Mouse (Mus musculus) hindbrain, embryonic 16.5 days (tissue): Measurements from ENCODE around the gene Flad1. TPM values are rescaled to one million over a fixed set of nuclear protein-coding genes. Genes with fewer than 3 reads are reported as not detected.
A peak's percentile ranks its signal among the peaks of the same experiment; 100 is the strongest.

Experiments
- ATAC-seq: fragments of 200-750 bp; cut with Nextera tagmentation; 2 replicates; pipeline ENCODE4 v1.8.0; 2017; ENCODE audit warnings: moderate TSS enrichment, moderate library complexity
- H3K27ac ChIP-seq: fragments of 300-500 bp; sonication (generic); 2 replicates; pipeline ENCODE4 v1.5.1; 2014; ENCODE audit warnings: low read depth, mild to moderate bottlenecking, control low read depth, low read length, moderate library complexity
- H3K27me3 ChIP-seq: fragments of 300-500 bp; sonication (generic); replicated peaks from 2 replicates; pipeline ENCODE4 v1.6.1; 2014; ENCODE audit warnings: low read length; ENCODE audit not compliant: control insufficient read depth, insufficient read depth
- H3K36me3 ChIP-seq: fragments of 300-500 bp; sonication (generic); 2 replicates; pipeline ENCODE4 v1.6.1; 2014; ENCODE audit warnings: mild to moderate bottlenecking, low read length, moderate library complexity, mixed read lengths; ENCODE audit not compliant: control insufficient read depth, insufficient read depth
- H3K4me1 ChIP-seq: fragments of 300-500 bp; sonication (generic); 2 replicates; pipeline ENCODE4 v1.6.1; 2014; ENCODE audit warnings: low read depth, low read length; ENCODE audit not compliant: control insufficient read depth, insufficient read depth
- H3K4me2 ChIP-seq: fragments of 300-500 bp; sonication (generic); 2 replicates; pipeline ENCODE4 v1.6.1; 2014; ENCODE audit warnings: mild to moderate bottlenecking, low read length, control low read depth, moderate library complexity
- H3K4me3 ChIP-seq: fragments of 300-500 bp; sonication (generic); 2 replicates; pipeline ENCODE4 v1.5.1; 2014; ENCODE audit warnings: mild to moderate bottlenecking, low read length, control low read depth, moderate library complexity
- H3K9ac ChIP-seq: fragments of 300-500 bp; sonication (generic); 2 replicates; pipeline ENCODE4 v1.6.1; 2014; ENCODE audit warnings: low read depth, mild to moderate bottlenecking, control low read depth, low read length, moderate library complexity
- H3K9me3 ChIP-seq: fragments of 300-500 bp; sonication (generic); 2 replicates; pipeline ENCODE4 v1.6.1; 2014; ENCODE audit warnings: mild to moderate bottlenecking, low read length, moderate library complexity; ENCODE audit not compliant: control insufficient read depth
- WGBS: fragments of 180-500 bp; shearing (Covaris S2); extraction: QIAGEN DNeasy Blood & Tissue Kit; methylation state at CpG from one replicate; pipeline ENCODE4 v1.1.7; 2014; 5-methylcytosine and 5-hydroxymethylcytosine counted together
- polyA plus RNA-seq: library from polyadenylated mRNA; unstranded; fragments of >200 nt; fragmentation: Nextera tagmentation; extraction: Ambion mirVana; gene quantifications from 2 replicates; pipeline ENCODE4 v1.2.1, GENCODE M21; 2015

Flad1 gene
- polyA plus RNA-seq, 1 experiment from 2014 or later, result 34.7 TPM

DNA sequence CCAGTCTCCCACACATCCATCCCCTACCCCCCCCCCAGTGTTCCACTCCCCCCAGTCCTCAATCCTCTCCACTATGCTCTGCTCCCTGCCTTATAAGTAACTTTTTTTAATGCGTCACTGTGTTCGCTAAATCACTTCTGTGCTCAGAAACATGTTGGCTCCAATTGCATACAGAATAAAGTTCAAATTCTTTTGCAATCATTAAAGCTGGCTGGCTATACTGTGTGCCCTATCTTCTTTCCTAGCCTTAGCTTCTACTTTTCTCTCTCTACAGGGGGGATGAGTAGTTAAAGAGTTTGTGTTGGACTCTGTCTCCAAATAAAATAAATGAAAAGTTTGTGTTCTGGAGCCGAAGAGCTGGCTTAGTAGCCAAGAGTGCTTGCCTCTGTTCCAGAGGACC is 2.0 kb downstream of the Flad1 start:
- 96% methylated on average over 3 of the region's 3 CpGs for WGBS
- Histone ChIP-seq H3K4me3 (no peak overlapping the region), H3K4me2 (no peak overlapping the region), H3K27me3 (no peaks in the 10 kb centered on the region), H3K36me3 (peaks cover 8% of the 10 kb centered on the region), H3K4me1 (peaks cover 7% of the 10 kb centered on the region), H3K27ac (no peak overlapping the region), H3K9ac (no peak overlapping the region), H3K9me3 (no peaks in the 10 kb centered on the region)
- no peak for ATAC-seq

GRCm38 (mm10) chr3:89408448-89408847 is 3.2 kb downstream of the Flad1 start:
- Histone ChIP-seq H3K4me3 (no peak overlapping the region), H3K36me3 (peaks cover 6% of the 10 kb centered on the region), H3K27ac (no peak overlapping the region), H3K9ac (no peak overlapping the region), H3K4me2 (no peak overlapping the region), H3K27me3 (no peaks in the 10 kb centered on the region), H3K4me1 (peaks cover 7% of the 10 kb centered on the region), H3K9me3 (no peaks in the 10 kb centered on the region)
- ATAC-seq, result no peak
- 62% methylated on average over 16 of the region's 16 CpGs for WGBS

GRCm38 (mm10) chr3:89406887-89407286 is 4.8 kb downstream of the Flad1 start:
- peaks cover 14% of the 10 kb centered on the region for H3K36me3 ChIP-seq
- no peak overlapping the region for H3K4me3 ChIP-seq
- no peak overlapping the region for H3K27ac ChIP-seq
- H3K9ac ChIP-seq, result no peak overlapping the region
- no peaks in the 10 kb centered on the region for H3K27me3 ChIP-seq
- ATAC-seq, result no peak
- no peak overlapping the region for H3K4me2 ChIP-seq
- H3K4me1 ChIP-seq, result peaks cover 7% of the 10 kb centered on the region
- WGBS, result 91% methylated on average over 6 of the region's 6 CpGs
- H3K9me3 ChIP-seq, result no peaks in the 10 kb centered on the region

GRCm38 (mm10) chr3:89402693-89403092 is 9.0 kb downstream of the Flad1 start, which contains the start of gene Lenep:
Gene Lenep, minus strand, starts transcription at chr3:89402793.
- H3K9me3 ChIP-seq, result no peaks in the 10 kb centered on the region
- H3K4me3 ChIP-seq, result no peak within 1 kb of the TSS
- ATAC-seq, result no peak
- WGBS, result 68% methylated on average over 5 of the region's 5 CpGs
- H3K4me1 ChIP-seq, result no peaks in the 10 kb centered on the region
- H3K27me3 ChIP-seq, result no peaks in the 10 kb centered on the region
- H3K27ac ChIP-seq, result no peak within 1 kb of the TSS
- H3K36me3 ChIP-seq, result peaks cover 15% of the 10 kb centered on the region
- H3K9ac ChIP-seq, result no peak within 1 kb of the TSS
- H3K4me2 ChIP-seq, result no peak within 1 kb of the TSS

DNA sequence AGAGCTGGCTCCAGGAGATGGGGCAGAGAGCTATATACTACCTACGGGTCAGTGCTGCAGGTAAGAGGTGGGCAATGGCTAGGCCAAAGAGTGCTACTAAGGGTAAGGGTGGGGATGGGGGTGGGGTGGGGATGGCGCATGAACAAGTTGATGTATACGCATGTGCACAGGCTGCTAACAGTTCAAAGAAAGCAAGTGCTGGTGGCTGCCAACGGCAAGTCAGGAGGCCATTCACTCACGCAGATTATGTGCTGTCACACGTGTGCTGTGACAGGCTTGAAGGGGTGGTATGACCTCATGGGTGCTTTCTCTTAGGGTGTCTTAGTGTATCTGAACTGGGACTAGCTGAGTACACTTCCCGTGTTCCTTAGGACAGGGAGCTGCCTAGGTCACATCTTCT is 10.3 kb downstream of the Flad1 start:
- Histone ChIP-seq H3K4me3 (no peak overlapping the region), H3K27ac (no peak overlapping the region), H3K9me3 (no peaks in the 10 kb centered on the region), H3K9ac (no peak overlapping the region), H3K36me3 (peaks cover 15% of the 10 kb centered on the region), H3K4me2 (no peak overlapping the region), H3K27me3 (peaks cover 4% of the 10 kb centered on the region; the same call in 1 of the 2 replicates), H3K4me1 (peaks cover 5% of the 10 kb centered on the region)
- 90% methylated on average over 7 of the region's 7 CpGs for WGBS
- no peak for ATAC-seq

DNA sequence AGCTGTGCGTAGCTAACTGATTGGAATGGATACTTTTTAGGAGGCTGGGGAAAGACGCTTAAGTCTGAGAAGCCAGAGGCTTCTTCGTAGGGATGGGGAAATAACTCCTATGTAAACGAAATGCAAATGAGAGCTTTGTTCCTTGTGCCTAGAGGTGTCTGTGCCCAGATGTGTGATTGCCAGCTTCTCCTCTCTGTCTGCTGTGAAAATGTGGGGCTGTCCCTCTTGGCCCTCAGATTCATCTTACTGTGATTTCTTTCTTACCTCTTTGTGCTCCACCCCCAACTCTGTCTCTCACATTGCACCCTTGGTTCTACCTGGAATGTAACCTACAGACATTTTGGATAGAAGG is 15.0 kb downstream of the Flad1 start:
- Histone ChIP-seq H3K4me2 (peak overlapping the region; percentile 74), H3K4me3 (peak overlapping the region; percentile 45), H3K27ac (no peak overlapping the region), H3K27me3 (peaks cover 16% of the 10 kb centered on the region), H3K9ac (no peak overlapping the region; the same call in 1 of the 2 replicates), H3K4me1 (peaks cover 42% of the 10 kb centered on the region), H3K9me3 (no peaks in the 10 kb centered on the region), H3K36me3 (0 out of 2 replicates have a peak, but pooled peaks cover 3% of the 10 kb centered on the region)
- no peak for ATAC-seq
- WGBS, result 0% methylated on average over 4 of the region's 4 CpGs

DNA sequence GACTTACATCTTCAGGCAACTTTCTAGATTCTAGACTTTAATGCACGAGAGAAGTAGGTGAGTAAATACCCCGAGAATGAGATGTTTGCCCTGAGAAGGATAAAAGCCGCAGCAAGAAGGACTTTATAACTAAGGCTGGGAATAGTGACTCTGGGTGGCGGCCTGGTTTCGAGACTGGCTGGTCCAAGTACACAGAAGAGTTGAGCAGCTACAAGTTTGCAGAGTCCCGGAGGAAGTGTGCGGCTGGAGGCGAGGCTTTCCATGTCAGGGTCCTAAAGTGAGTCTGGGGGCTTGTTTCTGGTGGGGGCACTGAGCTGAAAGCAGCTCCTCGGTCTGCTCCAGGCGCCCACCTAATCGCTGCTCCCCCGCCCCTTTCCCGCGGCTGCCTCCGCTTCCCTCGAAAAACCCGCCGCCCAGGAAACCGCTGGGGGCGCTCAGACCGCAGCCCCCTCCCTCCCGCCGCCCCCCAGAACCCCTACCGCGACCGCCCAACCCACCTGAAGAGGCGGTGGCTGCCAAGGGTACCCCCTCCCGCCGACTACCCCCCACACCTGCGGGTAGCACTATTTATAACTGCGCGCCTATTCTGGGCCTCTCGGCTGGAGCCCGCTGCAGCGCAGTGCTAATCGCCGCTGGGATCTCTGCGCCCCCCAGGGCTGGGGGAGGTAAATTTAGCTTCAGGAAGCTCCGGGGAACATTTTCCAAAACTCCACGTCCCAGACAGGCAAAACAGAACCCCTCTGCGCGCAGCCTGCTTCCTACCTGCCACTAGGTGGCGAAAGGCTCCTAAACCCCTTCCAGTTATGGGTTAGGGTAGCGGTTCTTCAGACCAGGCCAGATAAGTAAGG is 15.6 kb downstream of the Flad1 start:
- Histone ChIP-seq H3K9ac (peak overlapping the region; percentile 58), H3K9me3 (no peaks in the 10 kb centered on the region), H3K4me2 (peak overlapping the region; percentile 74), H3K36me3 (no peaks in the 10 kb centered on the region), H3K4me1 (peaks cover 48% of the 10 kb centered on the region), H3K27me3 (peaks cover 16% of the 10 kb centered on the region), H3K27ac (no peak overlapping the region), H3K4me3 (peak overlapping the region; percentile 45)
- ATAC-seq, result no peak
- WGBS, result under 1% methylated on average over 31 of the region's 44 CpGs

DNA sequence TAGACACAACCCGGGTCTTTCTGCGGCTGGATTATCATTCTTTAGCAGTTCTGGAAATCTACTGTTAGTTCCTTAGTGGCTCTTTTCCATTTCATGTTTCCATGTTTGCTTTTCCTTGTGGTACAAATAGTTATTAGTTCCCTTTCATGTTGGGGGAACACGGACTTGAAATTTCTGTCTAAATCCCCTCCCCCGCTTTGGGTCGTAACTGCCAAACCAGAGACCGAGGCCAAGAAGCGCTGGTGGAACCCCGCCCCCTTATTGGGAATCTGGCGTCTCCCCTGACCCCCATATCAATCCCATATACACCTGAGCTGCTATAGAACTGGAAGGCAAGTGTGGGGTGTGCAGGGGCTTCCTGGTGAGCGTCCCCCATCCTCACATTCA is 16.3 kb downstream of the Flad1 start:
- Histone ChIP-seq H3K4me1 (peaks cover 52% of the 10 kb centered on the region), H3K4me3 (peak overlapping the region; percentile 45), H3K27ac (peak overlapping the region; percentile 34; the same call in 1 of the 2 replicates), H3K36me3 (no peaks in the 10 kb centered on the region), H3K9ac (peak overlapping the region; percentile 17; the same call in 1 of the 2 replicates), H3K27me3 (peaks cover 16% of the 10 kb centered on the region), H3K9me3 (no peaks in the 10 kb centered on the region), H3K4me2 (peak overlapping the region; percentile 74)
- 1% methylated on average over 10 of the region's 10 CpGs for WGBS
- ATAC-seq, result no peak

- Histone ChIP-seq H3K9ac (peak overlapping the region; percentile 33), H3K4me3 (peak overlapping the region; percentile 45), H3K4me2 (peak overlapping the region; percentile 74), H3K27me3 (peaks cover 16% of the 10 kb centered on the region), H3K36me3 (no peaks in the 10 kb centered on the region), H3K9me3 (no peaks in the 10 kb centered on the region), H3K4me1 (peaks cover 52% of the 10 kb centered on the region), H3K27ac (peak overlapping the region; percentile 34; the same call in 1 of the 2 replicates)
- 0% methylated on average over 10 of the region's 12 CpGs for WGBS
- ATAC-seq, result peak; percentile 7; the same call in 1 of the 2 replicates
These were observed 16.8 kb downstream of the Flad1 start for GRCm38 (mm10) chr3:89394894-89395256.
